Comparison of ENCODE assay signal across 8 mouse cellular contexts in genomic region chr7:73593645-73594385, GRCm38 (mm10). TPM values are rescaled to one million over a fixed set of nuclear protein-coding genes. Genes with fewer than 3 reads are reported as not detected.
DNase-seq lines count a peak whose midpoint lies in the region; ATAC-seq and TF ChIP-seq lines count a peak whose summit lies in the region.

No protein-coding gene starts in this region.

- peak overlapping the region; percentile 49; the same call in 1 of the 2 replicates for H3K4me3 ChIP-seq in hindbrain, embryonic 10.5 days
- no peak overlapping the region for H3K4me3 ChIP-seq in hindbrain, postnatal 0 days (ENCODE audit: low read length)
- H3K4me3 ChIP-seq in CH12.LX (replicated peaks in 1 of 3; ENCODE audit: low read depth in 2 of 3, low read length in 2 of 3, poor library complexity in 1 of 3): peak overlapping the region; percentile 29 to 38 (median 31)
- H3K4me3 ChIP-seq in embryonic facial prominence, embryonic 13.5 days: no peak overlapping the region
- H3K4me3 ChIP-seq in liver, embryonic 15.5 days (replicated peaks): no peak overlapping the region

- peak overlapping the region; percentile 87 for H3K27ac ChIP-seq in hindbrain, embryonic 10.5 days
- no peak overlapping the region for H3K27ac ChIP-seq in hindbrain, postnatal 0 days
- H3K27ac ChIP-seq in CH12.LX (ENCODE audit: insufficient read depth, low read depth): peak overlapping the region; percentile 87
- H3K27ac ChIP-seq in embryonic facial prominence, embryonic 13.5 days: no peak overlapping the region
- H3K27ac ChIP-seq in liver, embryonic 15.5 days (replicated peaks): peak overlapping the region; percentile 82

- in situ Hi-C loops in CH12.LX (cut with MboI; ENCODE audit: low pct_ligation_motif_present, low pct_unique_long_range_greater_than_20kb, low sequenced_read_pairs): no loop called here

- no peaks in the 10 kb centered on the region for H3K27me3 ChIP-seq in hindbrain, embryonic 10.5 days (ENCODE audit: insufficient read depth, poor library complexity, severe bottlenecking)
- H3K27me3 ChIP-seq in hindbrain, postnatal 0 days (ENCODE audit: insufficient read depth, low read length): no peaks in the 10 kb centered on the region
- H3K27me3 ChIP-seq in CH12.LX (replicated peaks): no peaks in the 10 kb centered on the region
- H3K27me3 ChIP-seq in embryonic facial prominence, embryonic 13.5 days: no peaks in the 10 kb centered on the region
- H3K27me3 ChIP-seq in liver, embryonic 15.5 days: no peaks in the 10 kb centered on the region

- peaks cover 53% of the 10 kb centered on the region for H3K4me1 ChIP-seq in hindbrain, embryonic 10.5 days (replicated peaks)
- peaks cover 18% of the 10 kb centered on the region for H3K4me1 ChIP-seq in hindbrain, postnatal 0 days (ENCODE audit: insufficient read depth, low read length)
- peaks cover 12 to 40% of the 10 kb centered on the region in 2 experiments for H3K4me1 ChIP-seq in CH12.LX (ENCODE audit: control insufficient read depth in 1 of 2, insufficient read depth in 2 of 2)
- peaks cover 45% of the 10 kb centered on the region for H3K4me1 ChIP-seq in embryonic facial prominence, embryonic 13.5 days
- peaks cover 56% of the 10 kb centered on the region for H3K4me1 ChIP-seq in liver, embryonic 15.5 days (replicated peaks)

- H3K79me2 ChIP-seq in CH12.LX (replicated peaks; ENCODE audit: control insufficient read depth, extremely low read depth, insufficient read depth, poor library complexity, severe bottlenecking): no peaks in the 10 kb centered on the region

- no peak for DNase-seq in hindbrain, embryonic 10.5 days (ENCODE audit: low spot score)
- DNase-seq in hindbrain, postnatal 0 days (ENCODE audit: low spot score): no peak
- DNase-seq in CH12.LX (ENCODE audit: extremely low read depth): no peak
- DNase-seq in right cerebral cortex, adult 18-20 months: no peak
- DNase-seq in urinary bladder, postnatal 25 days (ENCODE audit: low spot score): no peak

- no peak for TF ChIP-seq CTCF in hindbrain, postnatal 0 days (IDR thresholded peaks at IDR 0.05; ENCODE audit: low read depth)
- no peak for TF ChIP-seq CTCF in CH12.LX (conservative IDR thresholded peaks at IDR 0.05 in 1 of 2, IDR thresholded peaks at IDR 0.05 in 1 of 2; ENCODE audit: low read depth in 2 of 2, low read length in 2 of 2)

- ATAC-seq in hindbrain, postnatal 0 days: no peak
- no peak for ATAC-seq in embryonic facial prominence, embryonic 13.5 days (ENCODE audit: insufficient number of reproducible peaks, insufficient read depth, low FRiP score, low TSS enrichment, low read depth)
- no peak for ATAC-seq in liver, embryonic 15.5 days (ENCODE audit: insufficient read depth)
- no peak for ATAC-seq in erythroblast, adult 5-6 weeks (replicated peaks; ENCODE audit: low FRiP score, poor library complexity, severe bottlenecking)

- TF ChIP-seq EP300 in CH12.LX (IDR thresholded peaks at IDR 0.05; ENCODE audit: low read length): no peak

- TF ChIP-seq POLR2A in CH12.LX (IDR thresholded peaks at IDR 0.05; ENCODE audit: low read depth, low read length): no peak; the same call in 1 of the 2 replicates

- TF ChIP-seq RAD21 in CH12.LX (IDR thresholded peaks at IDR 0.05; ENCODE audit: low read depth, low read length): no peak

- H3K4me2 ChIP-seq in hindbrain, postnatal 0 days (ENCODE audit: low read depth, low read length): no peak overlapping the region; the same call in 1 of the 2 replicates
- H3K4me2 ChIP-seq in CH12.LX (ENCODE audit: insufficient read depth, low read depth, poor library complexity, severe bottlenecking): peak overlapping the region; percentile 97
- peak overlapping the region; percentile 65; the same call in 1 of the 2 replicates for H3K4me2 ChIP-seq in embryonic facial prominence, embryonic 13.5 days
- H3K4me2 ChIP-seq in liver, embryonic 15.5 days: peak overlapping the region; percentile 74

- no peaks in the 10 kb centered on the region for H3K36me3 ChIP-seq in hindbrain, embryonic 10.5 days
- no peaks in the 10 kb centered on the region for H3K36me3 ChIP-seq in hindbrain, postnatal 0 days (ENCODE audit: insufficient read depth, low read length)
- no peaks in the 10 kb centered on the region for H3K36me3 ChIP-seq in CH12.LX (replicated peaks in 1 of 2; ENCODE audit: control insufficient read depth in 1 of 2, insufficient read depth in 1 of 2, low read length in 1 of 2)
- H3K36me3 ChIP-seq in embryonic facial prominence, embryonic 13.5 days: no peaks in the 10 kb centered on the region
- no peaks in the 10 kb centered on the region for H3K36me3 ChIP-seq in liver, embryonic 15.5 days (replicated peaks)

- no peak overlapping the region for H3K9ac ChIP-seq in hindbrain, postnatal 0 days (replicated peaks; ENCODE audit: low read length)
- peak overlapping the region; percentile 80 for H3K9ac ChIP-seq in CH12.LX (ENCODE audit: insufficient read depth, low read depth)
- H3K9ac ChIP-seq in embryonic facial prominence, embryonic 13.5 days: no peak overlapping the region
- H3K9ac ChIP-seq in liver, embryonic 15.5 days: 0 out of 2 replicates have a peak overlapping the region, but pooled peaks have one; percentile 27

- dilution Hi-C loops in CH12.LX (cut with MboI; ENCODE audit: extremely low pct_ligation_motif_present, extremely low pct_unique_long_range_greater_than_20kb, low sequenced_read_pairs): no loop called here

- H3K9me3 ChIP-seq in hindbrain, embryonic 10.5 days: no peaks in the 10 kb centered on the region
- H3K9me3 ChIP-seq in hindbrain, postnatal 0 days (ENCODE audit: low read length): no peaks in the 10 kb centered on the region
- H3K9me3 ChIP-seq in CH12.LX (replicated peaks; ENCODE audit: low read length): no peaks in the 10 kb centered on the region
- no peaks in the 10 kb centered on the region for H3K9me3 ChIP-seq in embryonic facial prominence, embryonic 13.5 days
- no peaks in the 10 kb centered on the region for H3K9me3 ChIP-seq in liver, embryonic 15.5 days (replicated peaks)

- 73% methylated on average over 17 of the region's 17 CpGs for WGBS in hindbrain, embryonic 10.5 days
- WGBS in hindbrain, postnatal 0 days: 77% methylated on average over 17 of the region's 17 CpGs
- 71% methylated on average over 17 of the region's 17 CpGs for WGBS in embryonic facial prominence, embryonic 13.5 days
- 63% methylated on average over 17 of the region's 17 CpGs for WGBS in liver, embryonic 15.5 days (ENCODE audit: insufficient replicate concordance)

TF ChIP-seq in CH12.LX, 34 proteins besides CTCF, POLR2A, EP300 and RAD21:
- TF ChIP-seq NELFE (IDR thresholded peaks at IDR 0.05; ENCODE audit: low read depth, low read length) (no peak), MAX (IDR thresholded peaks at IDR 0.05; ENCODE audit: low read length) (peak; percentile 52; the same call in 1 of the 2 replicates), RCOR1 (conservative IDR thresholded peaks at IDR 0.05; ENCODE audit: low read depth, low read length) (no peak), MEF2A (IDR thresholded peaks at IDR 0.05; ENCODE audit: borderline replicate concordance, low read depth, low read length) (no peak; the same call in 1 of the 2 replicates), CHD2 (IDR thresholded peaks at IDR 0.05; ENCODE audit: low read length) (no peak; the same call in 1 of the 2 replicates), USF1 (IDR thresholded peaks at IDR 0.05; ENCODE audit: low read depth, low read length) (no peak; the same call in 1 of the 2 replicates), CHD1 (IDR thresholded peaks at IDR 0.05; ENCODE audit: low read depth, low read length) (no peak; the same call in 1 of the 2 replicates), IRF4 (IDR thresholded peaks at IDR 0.05; ENCODE audit: low read depth, low read length) (no peak), ZNF384 (IDR thresholded peaks at IDR 0.05; ENCODE audit: low read depth, low read length) (no peak), KAT2A (IDR thresholded peaks at IDR 0.05; ENCODE audit: insufficient replicate concordance, low read length) (no peak), NRF1 (IDR thresholded peaks at IDR 0.05; ENCODE audit: low read depth, low read length) (peak; percentile 81), ETS1 (conservative IDR thresholded peaks at IDR 0.05; ENCODE audit: low read depth, low read length) (no peak), MAZ (IDR thresholded peaks at IDR 0.05; ENCODE audit: low read depth, low read length) (no peak)

RNA-seq across cellular contexts. Expression of gene Chd2, which starts 52.2 kb away (rescaled TPM):
- 37.1 and 38.9 TPM in 2 replicates for polyA plus RNA-seq in hindbrain, embryonic 10.5 days (2016; fragmentation: Nextera tagmentation; extraction: Ambion mirVana)
- 33.4 and 35.2 TPM in 2 replicates for total RNA-seq in hindbrain, postnatal 0 days (2014; rRNA removed)
- polyA plus RNA-seq in hindbrain, postnatal 0 days (2015; fragmentation: Nextera tagmentation; extraction: Ambion mirVana): 36.1 and 40.7 TPM in 2 replicates
- total RNA-seq in CH12.LX (2012; rRNA removed): 21.4 and 30.9 TPM in 2 replicates
- total RNA-seq in CH12.LX (2014; rRNA removed): 18.2 and 23.2 TPM in 2 replicates
- polyA plus RNA-seq in CH12.LX (2012; ENCODE audit: insufficient read length, low read depth): 39.3 and 42.8 TPM in 2 replicates
- 62.3 and 65.6 TPM in 2 replicates for polyA plus RNA-seq in embryonic facial prominence, embryonic 13.5 days (2015; fragmentation: Nextera tagmentation; extraction: Ambion mirVana)
- polyA plus RNA-seq in liver, embryonic 15.5 days (2015; fragmentation: Nextera tagmentation; extraction: Ambion mirVana): 20.1 and 22.1 TPM in 2 replicates
- 125 and 149 TPM in 2 replicates for total RNA-seq in erythroblast, adult 5-6 weeks (2015; ENCODE audit: low replicate concordance)
- 546 and 581 TPM in 2 replicates for total RNA-seq in erythroblast, adult 5-6 weeks (2017; ENCODE audit: low replicate concordance)

Comparison
In these comparisons a context has a peak if more than half of its experiments do, and no peak if none do; other contexts are left out.
1. H3K27ac ChIP-seq: peak in hindbrain, embryonic 10.5 days (single experiment), CH12.LX (single experiment) and liver, embryonic 15.5 days (single experiment); none in hindbrain, postnatal 0 days (single experiment) and embryonic facial prominence, embryonic 13.5 days (single experiment).
2. H3K4me3 ChIP-seq: peak in hindbrain, embryonic 10.5 days (single experiment) and CH12.LX (3 of 3); none in hindbrain, postnatal 0 days (single experiment), embryonic facial prominence, embryonic 13.5 days (single experiment) and liver, embryonic 15.5 days (single experiment).
3. H3K9ac ChIP-seq: peak in CH12.LX (single experiment) and liver, embryonic 15.5 days (single experiment); none in hindbrain, postnatal 0 days (single experiment) and embryonic facial prominence, embryonic 13.5 days (single experiment).